Mouse (Mus musculus): Measurements from ENCODE around the gene Cdh1. TPM values are rescaled to one million over a fixed set of nuclear protein-coding genes. Genes with fewer than 3 reads are reported as not detected.

The Cdh1 gene
- polyA plus RNA-seq, 1 experiment from 2014 or later = 6.4 TPM

DNA sequence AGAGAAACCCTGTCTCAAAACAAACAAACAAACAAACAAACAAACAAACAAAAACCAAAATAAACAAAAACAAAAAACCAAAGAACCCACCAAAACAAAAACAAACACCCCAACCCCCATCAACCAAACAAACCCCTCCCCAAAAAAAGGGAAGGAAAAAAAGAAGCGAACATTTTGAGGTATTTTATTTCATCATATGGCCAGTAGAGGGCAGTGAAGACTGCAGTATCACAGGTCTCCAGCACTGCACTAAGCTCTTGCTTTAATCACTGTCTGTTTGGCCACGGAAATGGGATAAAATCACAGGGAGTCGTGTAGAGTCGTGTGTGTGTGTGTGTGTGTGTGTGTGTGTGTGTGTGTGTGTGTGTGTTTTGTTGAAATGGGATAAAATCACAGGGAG, 84.3 kb downstream of the Cdh1 start:
- peaks cover 2% of the 10 kb centered on the region; the same call in 1 of the 2 replicates for H3K4me1 ChIP-seq (ENCODE audit: control insufficient read depth, insufficient read depth, low read length)
- peak; percentile 88 for DNase-seq (ENCODE audit: low spot score, missing footprints)
- no peak overlapping the region for H3K4me2 ChIP-seq
- no peak overlapping the region for H3K4me3 ChIP-seq (ENCODE audit: low read depth, low read length)
- ATAC-seq (ENCODE audit: low FRiP score) = 0 out of 2 replicates have a peak, but pooled peaks have one; percentile 13
- H3K27ac ChIP-seq (ENCODE audit: low read depth, low read length) = no peak overlapping the region
- no peaks in the 10 kb centered on the region; the same call in 1 of the 2 replicates for H3K36me3 ChIP-seq (ENCODE audit: control insufficient read depth, insufficient read depth, low read length)
- no peaks in the 10 kb centered on the region for H3K27me3 ChIP-seq (ENCODE audit: control insufficient read depth, insufficient read depth, low read length)
- no peaks in the 10 kb centered on the region for H3K9me3 ChIP-seq (ENCODE audit: control insufficient read depth, low read length)
- WGBS = 2% methylated on average over 4 of the region's 4 CpGs
- no peak overlapping the region for H3K9ac ChIP-seq (ENCODE audit: low read length)

DNA sequence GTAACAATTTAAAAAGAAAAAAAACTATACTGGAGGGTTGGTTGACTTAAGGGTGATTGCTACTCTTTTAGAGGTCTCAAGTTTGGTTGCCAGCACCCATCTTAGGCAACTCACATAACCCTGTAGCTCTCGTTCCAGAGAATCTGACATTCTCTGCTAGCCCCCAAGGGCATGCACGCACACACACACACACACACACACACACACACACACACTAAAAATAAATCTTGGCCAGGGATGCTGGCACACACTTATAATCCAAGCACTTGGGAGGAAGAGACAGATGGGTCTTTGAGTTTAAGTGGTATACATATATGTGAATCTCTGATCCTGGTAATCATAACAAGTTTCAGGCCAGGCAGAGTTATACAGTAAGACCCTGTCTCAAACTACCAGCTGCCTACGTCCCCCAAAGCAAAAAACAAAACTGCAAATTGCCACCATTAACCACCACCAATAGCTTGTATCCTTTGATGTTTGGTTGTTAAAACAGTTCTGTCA, 94.6 kb downstream of the Cdh1 start:
- Histone ChIP-seq H3K4me3 (ENCODE audit: low read depth, low read length) (no peak overlapping the region), H3K4me2 (no peak overlapping the region), H3K27me3 (ENCODE audit: control insufficient read depth, insufficient read depth, low read length) (no peaks in the 10 kb centered on the region), H3K36me3 (ENCODE audit: control insufficient read depth, insufficient read depth, low read length) (peaks cover 10% of the 10 kb centered on the region; the same call in 1 of the 2 replicates), H3K4me1 (ENCODE audit: control insufficient read depth, insufficient read depth, low read length) (no peaks in the 10 kb centered on the region), H3K9ac (ENCODE audit: low read length) (no peak overlapping the region), H3K27ac (ENCODE audit: low read depth, low read length) (no peak overlapping the region), H3K9me3 (ENCODE audit: control insufficient read depth, low read length) (no peaks in the 10 kb centered on the region)
- WGBS = 90% methylated on average over 3 of the region's 3 CpGs
- DNase-seq (ENCODE audit: low spot score, missing footprints) (no peak), ATAC-seq (ENCODE audit: low FRiP score) (no peak)

DNA sequence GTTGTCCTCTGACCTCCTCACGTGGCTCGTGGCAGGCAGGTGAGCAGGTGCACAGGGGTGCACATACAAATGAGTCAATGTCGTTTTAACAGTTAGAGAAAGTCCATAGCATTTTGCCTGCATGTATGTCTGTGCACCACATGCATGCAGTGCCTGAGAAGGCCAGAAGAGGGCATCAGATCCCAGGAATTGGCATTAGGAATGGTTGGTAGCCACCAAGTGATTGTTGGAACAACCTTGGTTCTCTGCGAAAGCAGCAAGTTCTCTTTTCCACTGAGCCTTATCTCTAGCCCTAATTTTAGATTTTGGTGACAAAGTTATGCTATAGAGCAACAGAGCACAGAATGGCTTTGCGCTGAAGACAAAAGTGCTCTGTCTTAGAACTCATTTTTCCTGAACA, 96.4 kb downstream of the Cdh1 start:
- no peak overlapping the region for H3K4me2 ChIP-seq
- H3K4me1 ChIP-seq (ENCODE audit: control insufficient read depth, insufficient read depth, low read length) = no peaks in the 10 kb centered on the region
- ATAC-seq (ENCODE audit: low FRiP score) (no peak), DNase-seq (ENCODE audit: low spot score, missing footprints) (peak; percentile 90)
- H3K36me3 ChIP-seq (ENCODE audit: control insufficient read depth, insufficient read depth, low read length) = peaks cover 10% of the 10 kb centered on the region; the same call in 1 of the 2 replicates
- no peak overlapping the region for H3K9ac ChIP-seq (ENCODE audit: low read length)
- H3K9me3 ChIP-seq (ENCODE audit: control insufficient read depth, low read length) = no peaks in the 10 kb centered on the region
- 74% methylated on average over 5 of the region's 5 CpGs for WGBS
- H3K27ac ChIP-seq (ENCODE audit: low read depth, low read length) = no peak overlapping the region
- no peak overlapping the region for H3K4me3 ChIP-seq (ENCODE audit: low read depth, low read length)
- H3K27me3 ChIP-seq (ENCODE audit: control insufficient read depth, insufficient read depth, low read length) = no peaks in the 10 kb centered on the region

DNA sequence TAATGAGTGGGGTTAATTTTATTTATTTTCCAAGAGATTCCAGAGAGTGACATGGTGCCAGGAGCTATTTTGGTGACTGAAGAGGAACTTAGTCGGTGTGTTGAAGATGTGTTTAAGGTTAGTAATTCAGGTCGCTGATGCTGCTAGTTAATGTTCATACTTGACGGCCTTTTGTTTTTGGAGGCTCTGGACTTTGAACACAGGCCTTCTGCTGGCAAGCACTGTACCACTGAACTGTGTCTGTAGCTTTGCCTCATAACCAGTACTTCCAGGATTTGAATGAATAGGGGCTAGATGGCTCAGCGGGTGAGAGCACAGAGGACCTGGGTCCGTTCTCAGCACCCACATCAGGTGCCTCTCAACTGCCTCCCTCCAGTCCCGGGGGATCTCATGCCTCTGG, 97.0 kb downstream of the Cdh1 start:
- Histone ChIP-seq H3K36me3 (ENCODE audit: control insufficient read depth, insufficient read depth, low read length) (peaks cover 10% of the 10 kb centered on the region; the same call in 1 of the 2 replicates), H3K27me3 (ENCODE audit: control insufficient read depth, insufficient read depth, low read length) (no peaks in the 10 kb centered on the region), H3K9ac (ENCODE audit: low read length) (no peak overlapping the region), H3K4me2 (no peak overlapping the region), H3K4me1 (ENCODE audit: control insufficient read depth, insufficient read depth, low read length) (no peaks in the 10 kb centered on the region), H3K9me3 (ENCODE audit: control insufficient read depth, low read length) (no peaks in the 10 kb centered on the region), H3K4me3 (ENCODE audit: low read depth, low read length) (no peak overlapping the region), H3K27ac (ENCODE audit: low read depth, low read length) (no peak overlapping the region)
- no peak for ATAC-seq (ENCODE audit: low FRiP score)
- WGBS = 91% methylated on average over 6 of the region's 6 CpGs
- no peak for DNase-seq (ENCODE audit: low spot score, missing footprints)

DNA sequence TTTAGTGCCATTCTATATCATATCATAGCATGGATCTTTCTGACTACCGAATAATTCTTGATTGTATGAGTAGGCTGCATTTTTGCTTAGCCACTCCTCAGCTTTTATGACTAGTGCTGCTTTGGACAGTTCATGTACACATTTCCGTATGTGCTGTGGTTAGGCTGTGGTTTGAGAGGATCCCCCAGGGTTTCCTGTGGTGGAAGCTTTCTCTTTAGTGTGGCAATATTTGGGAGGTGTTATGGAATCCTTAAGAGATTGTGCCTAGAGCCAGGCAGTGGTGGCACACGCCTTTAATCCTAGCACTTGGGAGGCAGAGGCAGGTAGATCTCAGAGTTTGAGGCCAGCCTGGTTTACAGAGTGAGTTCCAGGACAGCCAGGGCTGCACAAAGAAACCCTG, 98.2 kb downstream of the Cdh1 start:
- H3K4me3 ChIP-seq (ENCODE audit: low read depth, low read length) = no peak overlapping the region
- H3K4me2 ChIP-seq = no peak overlapping the region
- H3K9me3 ChIP-seq (ENCODE audit: control insufficient read depth, low read length) = no peaks in the 10 kb centered on the region
- WGBS = 92% methylated on average over 3 of the region's 3 CpGs
- ATAC-seq (ENCODE audit: low FRiP score) (no peak), DNase-seq (ENCODE audit: low spot score, missing footprints) (no peak)
- H3K27me3 ChIP-seq (ENCODE audit: control insufficient read depth, insufficient read depth, low read length) = no peaks in the 10 kb centered on the region
- no peak overlapping the region for H3K27ac ChIP-seq (ENCODE audit: low read depth, low read length)
- H3K36me3 ChIP-seq (ENCODE audit: control insufficient read depth, insufficient read depth, low read length) = peaks cover 10% of the 10 kb centered on the region; the same call in 1 of the 2 replicates
- H3K9ac ChIP-seq (ENCODE audit: low read length) = no peak overlapping the region
- H3K4me1 ChIP-seq (ENCODE audit: control insufficient read depth, insufficient read depth, low read length) = no peaks in the 10 kb centered on the region

DNA sequence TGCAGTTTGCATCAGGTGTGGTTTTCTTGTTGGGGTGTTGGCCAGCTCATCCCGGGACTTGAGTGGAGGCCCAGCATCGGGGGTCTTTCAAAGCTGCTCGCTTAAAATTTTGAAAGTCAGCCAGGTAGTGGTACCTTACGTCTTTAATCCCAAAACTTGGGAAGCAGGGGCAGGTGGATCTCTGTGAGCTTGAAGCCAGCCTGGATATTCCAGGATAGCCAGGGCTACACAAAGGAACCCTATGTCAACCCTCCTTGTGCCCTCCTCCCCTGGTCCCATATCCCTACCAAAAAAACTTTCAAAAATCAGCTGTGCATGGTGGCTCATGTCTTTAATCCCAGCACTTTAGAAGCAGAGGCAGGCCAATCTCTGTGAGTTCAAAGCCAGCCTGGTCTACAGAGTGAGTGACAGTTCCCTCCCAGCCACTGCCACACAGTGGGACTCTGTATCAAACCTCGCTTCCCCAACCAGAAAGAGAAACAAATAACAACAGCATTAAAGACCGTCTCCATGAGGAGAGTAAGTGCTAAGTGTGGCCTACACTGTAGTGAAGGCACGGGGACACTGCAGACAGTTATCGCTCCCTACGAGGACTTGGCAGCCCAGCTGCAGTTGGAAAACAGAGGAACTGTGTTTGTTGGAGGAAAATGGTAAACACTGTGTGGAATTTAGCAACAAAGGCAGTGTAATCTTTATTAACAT, 101.2 kb downstream of the Cdh1 start:
- Histone ChIP-seq H3K4me3 (ENCODE audit: low read depth, low read length) (no peak overlapping the region), H3K9me3 (ENCODE audit: control insufficient read depth, low read length) (no peaks in the 10 kb centered on the region), H3K27me3 (ENCODE audit: control insufficient read depth, insufficient read depth, low read length) (no peaks in the 10 kb centered on the region), H3K9ac (ENCODE audit: low read length) (no peak overlapping the region), H3K36me3 (ENCODE audit: control insufficient read depth, insufficient read depth, low read length) (0 out of 2 replicates have a peak, but pooled peaks cover 6% of the 10 kb centered on the region), H3K4me2 (no peak overlapping the region), H3K27ac (ENCODE audit: low read depth, low read length) (no peak overlapping the region), H3K4me1 (ENCODE audit: control insufficient read depth, insufficient read depth, low read length) (no peaks in the 10 kb centered on the region)
- WGBS = 89% methylated on average over 9 of the region's 9 CpGs
- ATAC-seq (ENCODE audit: low FRiP score) (no peak), DNase-seq (ENCODE audit: low spot score, missing footprints) (no peak)

DNA sequence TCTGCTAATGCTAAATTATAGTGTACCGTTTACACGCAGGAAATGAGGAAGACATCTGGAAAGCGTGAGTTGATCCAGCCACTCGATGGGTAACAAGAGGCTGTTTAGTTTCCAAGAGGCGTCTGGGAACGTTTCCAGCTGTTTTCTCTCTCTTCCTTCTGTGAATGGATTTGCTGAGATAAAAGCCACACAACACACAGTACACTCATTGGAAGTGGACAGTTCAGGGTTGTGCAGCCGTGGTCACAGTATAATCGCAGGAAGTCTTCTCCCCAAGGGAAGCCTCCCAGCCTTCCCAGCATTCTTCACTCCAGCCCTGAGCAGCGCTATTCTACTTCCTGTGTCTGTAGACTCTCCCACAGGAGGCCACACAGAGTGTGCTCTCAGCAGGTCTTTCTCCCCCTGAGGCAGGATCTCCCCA, 101.8 kb downstream of the Cdh1 start:
- DNase-seq (ENCODE audit: low spot score, missing footprints) (no peak), ATAC-seq (ENCODE audit: low FRiP score) (no peak)
- H3K36me3 ChIP-seq (ENCODE audit: control insufficient read depth, insufficient read depth, low read length) = 0 out of 2 replicates have a peak, but pooled peaks cover 6% of the 10 kb centered on the region
- no peak overlapping the region for H3K9ac ChIP-seq (ENCODE audit: low read length)
- no peaks in the 10 kb centered on the region for H3K27me3 ChIP-seq (ENCODE audit: control insufficient read depth, insufficient read depth, low read length)
- H3K4me3 ChIP-seq (ENCODE audit: low read depth, low read length) = no peak overlapping the region
- H3K27ac ChIP-seq (ENCODE audit: low read depth, low read length) = no peak overlapping the region
- 82% methylated on average over 9 of the region's 9 CpGs for WGBS
- no peak overlapping the region for H3K4me2 ChIP-seq
- H3K4me1 ChIP-seq (ENCODE audit: control insufficient read depth, insufficient read depth, low read length) = no peaks in the 10 kb centered on the region
- no peaks in the 10 kb centered on the region for H3K9me3 ChIP-seq (ENCODE audit: control insufficient read depth, low read length)

DNA sequence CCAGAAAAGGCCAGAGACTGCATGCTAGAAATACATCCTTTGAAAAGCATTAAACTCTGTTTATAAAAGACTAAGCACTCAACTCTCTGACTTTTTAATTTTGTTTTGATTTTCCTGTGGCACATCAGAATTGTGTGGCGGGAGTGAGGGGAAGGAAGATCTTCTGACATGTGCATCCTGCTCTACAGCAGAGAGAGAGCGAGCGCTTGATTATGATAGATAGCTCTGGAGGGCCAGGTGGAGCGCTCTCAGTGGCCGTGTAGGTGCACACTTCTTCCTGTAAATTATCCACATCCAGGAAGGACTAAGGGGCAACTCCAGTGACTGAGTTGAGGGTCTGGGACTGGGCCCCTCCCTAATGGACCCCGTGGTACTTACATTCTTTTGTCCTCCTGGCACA, 103.0 kb downstream of the Cdh1 start:
- Histone ChIP-seq H3K4me3 (ENCODE audit: low read depth, low read length) (no peak overlapping the region), H3K4me2 (no peak overlapping the region), H3K4me1 (ENCODE audit: control insufficient read depth, insufficient read depth, low read length) (no peaks in the 10 kb centered on the region), H3K27ac (ENCODE audit: low read depth, low read length) (no peak overlapping the region), H3K9me3 (ENCODE audit: control insufficient read depth, low read length) (no peaks in the 10 kb centered on the region), H3K9ac (ENCODE audit: low read length) (no peak overlapping the region), H3K36me3 (ENCODE audit: control insufficient read depth, insufficient read depth, low read length) (0 out of 2 replicates have a peak, but pooled peaks cover 3% of the 10 kb centered on the region), H3K27me3 (ENCODE audit: control insufficient read depth, insufficient read depth, low read length) (no peaks in the 10 kb centered on the region)
- 94% methylated on average over 6 of the region's 6 CpGs for WGBS
- no peak for DNase-seq (ENCODE audit: low spot score, missing footprints)
- ATAC-seq (ENCODE audit: low FRiP score) = no peak

DNA sequence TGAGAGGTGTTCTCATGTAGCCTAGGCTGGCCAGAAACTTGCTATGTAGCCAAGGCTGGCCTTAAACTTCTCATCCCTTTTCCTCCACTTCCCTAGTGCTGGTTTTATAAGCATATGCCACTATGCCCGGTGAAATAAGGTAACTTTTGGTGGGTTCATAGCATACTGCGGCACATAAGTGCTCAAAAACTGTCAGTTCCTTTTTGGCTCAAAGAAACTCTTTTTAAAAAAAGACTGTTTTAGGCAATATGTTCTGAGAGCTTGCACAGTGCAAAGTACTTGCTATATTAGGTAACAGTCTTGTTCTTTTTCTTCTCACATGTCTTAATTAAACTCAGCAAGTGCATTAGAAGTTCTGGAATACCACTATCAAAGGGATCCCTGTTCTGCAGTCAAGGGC, 106.9 kb downstream of the Cdh1 start:
- Histone ChIP-seq H3K36me3 (ENCODE audit: control insufficient read depth, insufficient read depth, low read length) (no peaks in the 10 kb centered on the region), H3K4me1 (ENCODE audit: control insufficient read depth, insufficient read depth, low read length) (no peaks in the 10 kb centered on the region), H3K27me3 (ENCODE audit: control insufficient read depth, insufficient read depth, low read length) (no peaks in the 10 kb centered on the region), H3K4me3 (ENCODE audit: low read depth, low read length) (no peak overlapping the region), H3K4me2 (no peak overlapping the region), H3K9ac (ENCODE audit: low read length) (no peak overlapping the region), H3K9me3 (ENCODE audit: control insufficient read depth, low read length) (no peaks in the 10 kb centered on the region), H3K27ac (ENCODE audit: low read depth, low read length) (no peak overlapping the region)
- no peak for DNase-seq (ENCODE audit: low spot score, missing footprints)
- no peak for ATAC-seq (ENCODE audit: low FRiP score)
- WGBS = 92% methylated on average over 2 of the region's 2 CpGs
